Comparison of ENCODE assay signal across 13 mouse cellular contexts in the genomic region with DNA sequence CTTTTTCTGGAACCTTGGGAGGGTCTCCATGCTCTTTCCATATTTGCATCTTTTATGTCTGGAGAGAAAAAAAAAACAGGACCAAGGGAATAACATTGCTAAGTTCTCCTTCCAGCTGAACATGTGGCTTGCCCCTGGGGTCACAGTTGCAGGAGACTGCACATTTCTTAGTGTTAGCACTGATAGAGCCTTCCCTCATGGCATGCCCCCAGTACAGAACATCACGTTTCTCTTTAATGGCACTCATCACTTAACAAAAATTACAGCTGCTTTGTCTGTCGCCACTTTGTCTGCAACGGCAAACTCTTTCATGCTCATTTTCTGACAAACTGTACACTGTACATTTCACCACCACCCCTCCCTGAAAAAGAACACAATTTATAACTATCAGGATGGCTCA.
"Had no signal": no experiment of that assay in that cellular context is flagged by ENCODE, and none has a peak within 500 bp of the region (broad histone marks: within the 10 kb centered on the region; RNA-seq: fewer than 3 reads in every experiment).

No protein-coding gene starts in this region.

- ATAC-seq: midbrain, embryonic 15.5 days had no signal

- H3K27ac ChIP-seq: left cerebral cortex, adult 2 months; limb, embryonic 10.5 days; liver, embryonic 15.5 days; macrophage; midbrain, embryonic 15.5 days; neural tube, embryonic 12.5 days; stomach, postnatal 0 days had no signal

- H3K9ac ChIP-seq: liver, embryonic 15.5 days; midbrain, embryonic 15.5 days; neural tube, embryonic 12.5 days had no signal

- DNase-seq: kidney, adult 8-10 months; kidney, postnatal 25 days; thymus, postnatal 4 days had no signal

- H3K4me3 ChIP-seq: left cerebral cortex, adult 2 months; limb, embryonic 10.5 days; liver, embryonic 15.5 days; megakaryocyte, embryonic 14.5 days; midbrain, embryonic 15.5 days; neural tube, embryonic 12.5 days had no signal

- H3K4me1 ChIP-seq: limb, embryonic 10.5 days; liver, embryonic 15.5 days; megakaryocyte, embryonic 14.5 days; midbrain, embryonic 15.5 days; neural tube, embryonic 12.5 days had no signal

- H3K36me3 ChIP-seq: limb, embryonic 10.5 days; liver, embryonic 15.5 days; midbrain, embryonic 15.5 days; neural tube, embryonic 12.5 days had no signal

- H3K27me3 ChIP-seq: liver, embryonic 15.5 days; megakaryocyte, embryonic 14.5 days; midbrain, embryonic 15.5 days; neural tube, embryonic 12.5 days had no signal

- H3K9me3 ChIP-seq: limb, embryonic 10.5 days; liver, embryonic 15.5 days; megakaryocyte, embryonic 14.5 days; midbrain, embryonic 15.5 days; neural tube, embryonic 12.5 days had no signal

- H3K4me2 ChIP-seq: liver, embryonic 11.5 days; liver, embryonic 15.5 days; midbrain, embryonic 11.5 days; midbrain, embryonic 15.5 days; neural tube, embryonic 12.5 days had no signal
